Mouse (Mus musculus): Measurements from ENCODE around the gene Sugct.
A peak's percentile ranks its signal among the peaks of the same experiment; 100 is the strongest.
"Not testable (repeated sequence)": the region's sequence is repeated elsewhere in the genome, so short reads cannot be mapped to it uniquely, and the experiment has no call there.

Gene Sugct

GRCm38 (mm10) chr13:16901424-16901823 lies 793.9 kb downstream of the Sugct start:
- DNase-seq (ENCODE audit: low read depth, low spot score) = no peak

GRCm38 (mm10) chr13:16898084-16898792 lies 797.1 kb downstream of the Sugct start:
- no peak for DNase-seq (ENCODE audit: low read depth, low spot score)

GRCm38 (mm10) chr13:16878056-16878455 lies 817.3 kb downstream of the Sugct start:
- no peak for DNase-seq (ENCODE audit: low read depth, low spot score)

- no peak for DNase-seq (ENCODE audit: low read depth, low spot score)
Observed at GRCm38 (mm10) chr13:16859986-16860385, 835.4 kb downstream of the Sugct start.

GRCm38 (mm10) chr13:16847236-16847635 lies 848.1 kb downstream of the Sugct start:
- DNase-seq (ENCODE audit: low read depth, low spot score) = no peak

- DNase-seq (ENCODE audit: low read depth, low spot score) = no peak
Observed at GRCm38 (mm10) chr13:16840994-16841393, 854.4 kb downstream of the Sugct start.

- no peak for DNase-seq (ENCODE audit: low read depth, low spot score)
Observed at GRCm38 (mm10) chr13:16838409-16838808, 856.9 kb downstream of the Sugct start.

- no peak for DNase-seq (ENCODE audit: low read depth, low spot score)
Observed at GRCm38 (mm10) chr13:16835111-16835510, 860.2 kb downstream of the Sugct start.

- no peak for DNase-seq (ENCODE audit: low read depth, low spot score)
Observed at GRCm38 (mm10) chr13:16833069-16833468, 862.3 kb downstream of the Sugct start.

GRCm38 (mm10) chr13:16831840-16832239 lies 863.5 kb downstream of the Sugct start:
- DNase-seq (ENCODE audit: low read depth, low spot score) = peak; percentile 1

GRCm38 (mm10) chr13:16830291-16830690 lies 865.1 kb downstream of the Sugct start:
- DNase-seq (ENCODE audit: low read depth, low spot score) = not testable (repeated sequence)

GRCm38 (mm10) chr13:16829589-16829988 lies 865.8 kb downstream of the Sugct start:
- DNase-seq (ENCODE audit: low read depth, low spot score) = peak; percentile 1

- DNase-seq (ENCODE audit: low read depth, low spot score) = no peak
Observed at GRCm38 (mm10) chr13:16825619-16826018, 869.7 kb downstream of the Sugct start.

GRCm38 (mm10) chr13:16821785-16822184 lies 873.6 kb downstream of the Sugct start:
- DNase-seq (ENCODE audit: low read depth, low spot score) = no peak

GRCm38 (mm10) chr13:16817471-16817870 lies 877.9 kb downstream of the Sugct start:
- no peak for DNase-seq (ENCODE audit: low read depth, low spot score)

GRCm38 (mm10) chr13:16816747-16817146 lies 878.6 kb downstream of the Sugct start:
- no peak for DNase-seq (ENCODE audit: low read depth, low spot score)

- DNase-seq (ENCODE audit: low read depth, low spot score) = no peak
Observed at GRCm38 (mm10) chr13:16812268-16812667, 883.1 kb downstream of the Sugct start.

Data from retina, postnatal 7 days (tissue).